Comparison of ENCODE assay signal across 28 mouse cellular contexts in genomic region chr1:131298171-131298570, GRCm38 (mm10).
"Had no signal": no experiment of that assay in that cellular context is flagged by ENCODE, and none has a peak within 500 bp of the region (broad histone marks: within the 10 kb centered on the region; RNA-seq: fewer than 3 reads in every experiment).

No protein-coding gene starts in this region.

- H3K9ac ChIP-seq: heart, embryonic 13.5 days; heart, embryonic 15.5 days; hindbrain, embryonic 13.5 days; hindbrain, embryonic 15.5 days; kidney, embryonic 15.5 days; limb, embryonic 13.5 days; limb, embryonic 15.5 days; liver, embryonic 12.5 days; liver, embryonic 14.5 days had no signal

- H3K27me3 ChIP-seq: heart, embryonic 13.5 days; heart, embryonic 15.5 days; hindbrain, embryonic 13.5 days; hindbrain, embryonic 15.5 days; kidney, embryonic 15.5 days; limb, embryonic 13.5 days; limb, embryonic 15.5 days; liver, embryonic 12.5 days had no signal

- H3K27ac ChIP-seq: gastrocnemius, adult 2 months; heart, embryonic 10.5 days; heart, embryonic 13.5 days; heart, embryonic 15.5 days; hindbrain, embryonic 13.5 days; hindbrain, embryonic 15.5 days; hindbrain, postnatal 0 days; kidney, embryonic 15.5 days; kidney, postnatal 0 days; limb, embryonic 13.5 days; limb, embryonic 15.5 days; liver, embryonic 12.5 days; liver, embryonic 14.5 days had no signal

- H3K9me3 ChIP-seq: heart, embryonic 10.5 days; heart, embryonic 13.5 days; heart, embryonic 15.5 days; hindbrain, embryonic 13.5 days; hindbrain, embryonic 15.5 days; kidney, embryonic 15.5 days; limb, embryonic 13.5 days; limb, embryonic 15.5 days; liver, embryonic 12.5 days had no signal

- DNase-seq: gastrocnemius, adult 2 months; gastrocnemius, postnatal 14 days; gastrocnemius, postnatal 36 days; heart, adult 18-20 months; heart, postnatal 14 days; heart, postnatal 36 days; kidney, adult 11 months; kidney, adult 2 months; kidney, adult 9 months; kidney, postnatal 14 days; kidney, postnatal 36 days; layer of hippocampus, adult 9-11 months; layer of hippocampus, postnatal 36 days; left cerebral cortex, postnatal 4 days; lung, adult 18-20 months had no signal

- H3K4me3 ChIP-seq: gastrocnemius, adult 2 months; heart, embryonic 10.5 days; heart, embryonic 13.5 days; heart, embryonic 15.5 days; hindbrain, embryonic 13.5 days; hindbrain, embryonic 15.5 days; kidney, embryonic 15.5 days; limb, embryonic 13.5 days; limb, embryonic 15.5 days; liver, embryonic 12.5 days had no signal

- ATAC-seq: hindbrain, postnatal 0 days; intestine, embryonic 16.5 days; liver, embryonic 12.5 days had no signal

- H3K4me1 ChIP-seq: kidney, embryonic 15.5 days; liver, embryonic 12.5 days had no signal

- H3K4me2 ChIP-seq: heart, embryonic 13.5 days; heart, embryonic 15.5 days; hindbrain, embryonic 13.5 days; hindbrain, embryonic 15.5 days; kidney, embryonic 15.5 days; limb, embryonic 13.5 days; limb, embryonic 15.5 days; liver, embryonic 12.5 days had no signal
